Mouse (Mus musculus) kidney, postnatal 14 days (tissue): ENCODE measurements around the gene Pax5.
"Not testable (repeated sequence)": the region's sequence is repeated elsewhere in the genome, so short reads cannot be mapped to it uniquely, and the experiment has no call there.

Source experiments
- DNase-seq: peaks from one replicate; pipeline ENCODE4 v3.0.0; 2022; ENCODE audit warnings: mixed read lengths

The Pax5 gene

DNA sequence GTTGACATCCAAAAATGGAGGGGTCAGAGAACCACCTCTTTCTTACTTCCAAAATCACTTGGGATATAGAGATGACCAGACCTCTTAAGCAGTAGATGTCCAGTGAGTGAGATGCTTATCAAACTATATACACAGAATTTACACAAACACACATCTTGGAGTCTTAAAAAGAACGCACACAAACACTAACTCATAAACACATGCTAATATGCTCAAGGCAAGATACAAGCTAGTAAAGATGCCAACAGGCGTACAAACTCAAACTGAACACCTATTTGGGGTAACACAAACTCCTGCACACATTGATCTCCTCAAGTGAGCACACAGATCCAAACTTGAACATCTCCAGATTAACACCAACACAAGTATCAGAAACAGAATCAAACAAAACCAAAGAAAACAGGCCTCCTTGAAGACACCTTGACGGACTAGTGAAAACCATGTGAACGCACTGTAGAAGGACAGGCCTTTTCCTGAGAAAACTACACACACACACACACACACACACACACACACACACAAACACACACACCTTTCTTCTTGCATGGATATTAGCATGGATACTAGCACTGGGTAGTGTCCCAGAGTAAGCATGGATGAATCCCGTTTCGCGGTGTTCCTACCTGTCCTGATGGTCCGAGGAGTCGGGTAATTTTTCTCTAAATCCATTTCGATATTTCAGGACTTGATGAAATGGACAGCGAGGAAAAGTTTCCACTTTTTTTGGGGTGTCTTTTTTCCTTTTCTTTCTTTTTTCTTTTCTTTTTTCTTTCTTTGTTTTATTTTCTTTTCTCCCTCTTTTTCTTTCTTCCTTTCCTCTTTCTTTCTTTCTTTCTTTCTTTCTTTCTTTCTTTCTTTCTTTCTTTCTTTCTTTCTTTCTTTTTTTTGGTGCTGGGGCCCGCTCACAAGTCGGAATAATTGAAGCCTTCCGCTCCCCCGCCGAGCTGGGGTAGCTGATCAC lies at the start of gene Pax5:
TSS of gene Pax5 (minus strand) at position 748 of the 961 bp plus-strand sequence.
- DNase-seq: no peak

DNA sequence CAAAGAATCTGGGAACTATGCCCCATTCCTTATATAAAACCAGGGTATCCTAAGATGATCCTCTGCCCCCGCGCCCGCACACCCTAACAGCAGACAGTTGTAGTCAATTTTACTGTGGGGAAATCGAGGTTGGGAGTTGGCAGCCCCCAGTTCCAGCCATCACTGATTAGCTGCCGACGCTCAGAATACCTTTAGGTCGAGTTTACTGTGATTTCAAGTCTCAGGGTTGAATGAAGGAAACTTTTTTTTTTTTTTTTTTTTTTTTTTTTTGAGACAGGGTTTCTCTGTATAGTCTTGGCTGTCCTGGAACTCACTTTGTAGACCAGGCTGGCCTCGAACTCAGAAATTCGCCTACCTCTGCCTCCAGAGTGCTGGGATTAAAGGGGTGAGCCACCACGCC lies 46.8 kb upstream of the Pax5 start:
- DNase-seq: not testable (repeated sequence)

DNA sequence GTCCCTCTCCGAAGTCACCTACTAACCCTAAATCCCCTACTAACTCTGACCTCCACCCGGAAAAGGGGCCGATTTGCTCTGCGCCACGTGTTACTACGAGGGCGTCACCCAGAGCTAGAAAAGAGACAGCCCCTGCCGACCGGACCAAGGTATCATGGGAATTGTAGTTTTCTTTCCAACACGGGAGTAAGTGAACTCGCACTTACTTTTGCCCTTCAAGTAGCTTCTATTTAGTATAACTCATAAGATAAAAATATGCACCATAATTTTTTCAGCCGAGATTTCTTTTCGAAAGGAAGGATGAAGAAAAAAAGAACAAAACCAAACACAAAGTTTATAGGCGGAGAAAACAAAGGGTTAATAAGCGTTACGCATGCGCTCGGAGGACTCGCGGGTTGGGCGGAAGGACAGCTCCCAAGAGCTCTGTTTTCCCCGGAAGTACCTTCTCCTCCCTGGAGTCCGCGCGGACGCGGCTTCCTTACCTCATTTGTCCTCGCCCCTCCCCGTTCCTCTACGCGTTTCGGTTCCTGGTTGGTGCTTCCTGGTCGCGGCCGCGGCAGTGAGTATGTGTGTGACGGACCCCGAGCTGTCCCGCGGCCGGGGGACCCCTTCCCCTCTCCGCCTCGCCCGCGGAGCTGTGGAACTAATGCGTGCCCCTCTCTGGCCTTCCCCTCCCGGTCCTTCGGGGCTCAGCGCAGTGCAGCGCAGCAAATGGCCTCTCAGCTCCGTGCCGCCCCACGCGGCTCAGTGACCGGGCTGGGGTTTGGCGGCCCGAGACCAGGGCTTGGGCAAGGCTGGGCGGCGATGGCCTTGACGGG lies 46.1 kb upstream of the Pax5 start:
- DNase-seq: peak; percentile 95

DNA sequence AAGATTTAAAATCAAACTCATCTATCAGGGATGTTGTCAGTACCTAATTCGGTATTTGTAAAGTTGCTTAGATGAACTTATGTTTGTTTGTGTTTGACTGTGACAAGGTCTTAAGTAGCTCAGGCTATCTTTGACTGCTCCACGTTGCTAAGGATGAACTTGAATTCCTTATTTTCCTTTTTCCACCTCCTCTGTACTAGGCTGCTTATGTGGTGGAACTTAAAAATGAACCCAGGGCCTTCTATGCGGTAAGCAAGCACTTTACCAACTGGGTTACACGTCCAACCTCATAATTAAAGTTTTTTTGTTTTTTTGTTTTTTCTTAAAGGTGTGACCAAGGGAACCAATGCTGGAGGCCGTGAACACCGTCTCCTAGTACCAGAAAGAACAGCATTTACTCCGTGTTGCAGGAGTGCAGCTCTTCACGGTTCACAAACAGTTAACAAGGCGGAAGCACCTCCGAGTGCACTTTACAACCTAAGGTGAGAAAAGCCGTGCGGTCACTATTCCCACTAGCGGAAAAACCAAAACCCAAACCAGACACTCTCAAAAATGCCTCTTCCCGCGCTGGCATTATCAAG lies 45.4 kb upstream of the Pax5 start, which contains the start of gene Zcchc7:
TSS of gene Zcchc7 (plus strand) at position 325 of the 581 bp plus-strand sequence.
- no peak for DNase-seq

DNA sequence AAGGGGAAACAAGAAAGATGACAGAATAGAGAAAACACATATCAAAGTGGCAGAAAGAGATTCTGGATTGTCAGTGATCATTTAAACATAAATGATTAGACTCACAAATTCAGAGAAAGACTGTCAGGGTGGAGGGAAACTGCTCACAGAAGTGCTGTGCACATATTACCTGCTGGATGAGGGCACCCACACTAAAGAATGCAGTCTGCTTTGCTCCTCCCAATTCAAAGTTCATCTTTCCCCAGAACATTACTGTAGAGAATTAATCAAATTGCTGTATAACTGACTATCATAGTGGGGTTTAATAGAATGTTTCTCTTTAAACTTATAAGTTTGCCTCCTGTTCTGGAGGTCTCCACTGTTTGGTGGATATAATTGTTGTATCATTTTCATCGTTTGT lies 30.2 kb upstream of the Pax5 start:
- peak; percentile 24 for DNase-seq

DNA sequence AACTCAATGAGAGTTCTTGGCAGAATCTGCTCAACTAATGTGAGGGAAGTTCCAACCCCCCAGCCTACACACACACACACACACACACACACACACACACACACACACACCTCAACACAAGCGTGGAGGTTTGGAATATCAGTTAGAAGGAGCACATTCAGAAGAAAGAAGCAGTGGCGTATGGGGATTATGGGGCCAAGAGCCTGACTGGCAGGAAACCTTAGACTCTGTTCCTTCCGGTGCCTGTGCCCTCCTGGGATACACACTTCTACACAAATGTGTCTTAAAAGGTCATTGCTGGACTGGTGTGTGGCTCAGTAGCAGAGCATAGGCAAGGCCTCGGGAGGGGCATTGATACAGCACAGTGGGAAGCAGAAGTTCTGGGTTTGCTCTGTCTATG lies 10.9 kb upstream of the Pax5 start:
- DNase-seq: no peak

DNA sequence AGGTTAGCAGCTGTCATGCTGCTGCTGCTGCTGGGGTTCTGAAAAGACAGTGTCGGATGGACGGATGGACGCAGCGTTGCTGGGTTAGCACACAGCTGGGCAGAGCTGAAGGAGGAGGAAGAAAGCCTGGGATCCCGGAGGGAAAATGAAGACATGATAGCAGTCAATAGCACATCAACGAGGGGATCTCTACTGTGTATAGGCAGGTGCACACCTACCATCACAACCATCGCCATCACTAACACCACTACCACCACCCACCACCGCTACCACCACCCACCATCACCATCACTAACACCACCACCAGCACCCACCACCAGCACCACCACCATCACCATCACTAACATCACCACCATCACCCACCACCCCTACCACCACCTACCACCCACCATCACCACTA lies 9.8 kb upstream of the Pax5 start:
- no peak for DNase-seq

DNA sequence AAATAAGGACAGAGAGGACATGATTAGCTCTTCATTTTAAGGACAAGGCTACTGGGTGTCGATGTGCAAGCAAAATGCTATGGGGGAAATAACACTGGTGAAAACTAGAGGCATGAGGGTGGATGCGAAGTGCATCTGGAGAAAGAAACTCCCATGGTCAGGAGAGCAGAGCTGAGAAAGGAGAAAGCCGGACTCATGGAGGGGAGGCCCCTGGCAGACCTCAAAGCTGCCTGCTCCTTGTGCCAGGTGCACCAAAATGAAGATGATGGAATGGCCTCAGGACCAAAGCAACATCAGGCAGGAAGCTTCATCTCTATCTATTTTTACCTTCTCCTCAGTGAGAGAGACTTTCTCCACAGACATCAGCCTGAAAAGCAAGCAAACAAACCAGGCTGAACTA lies 7.4 kb upstream of the Pax5 start:
- no peak for DNase-seq

DNA sequence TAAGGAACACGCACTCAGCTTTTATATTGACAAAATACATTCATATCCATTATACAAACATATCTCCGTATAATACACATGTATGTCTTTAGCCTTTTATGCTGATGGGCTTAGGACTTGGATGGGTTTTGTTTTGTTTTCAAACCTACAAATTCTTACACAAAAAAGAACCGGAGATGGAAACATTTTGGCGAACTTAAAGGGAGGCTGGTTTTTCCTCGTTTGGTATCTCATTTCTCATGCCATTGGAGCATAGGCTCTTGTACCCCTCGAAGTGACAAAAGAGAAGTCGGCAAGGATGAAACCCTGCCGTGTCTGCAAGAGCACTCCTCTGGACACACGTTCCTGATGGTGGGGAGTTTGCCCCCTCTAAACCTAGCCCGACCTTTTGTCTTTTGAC lies 6.1 kb upstream of the Pax5 start:
- no peak for DNase-seq

DNA sequence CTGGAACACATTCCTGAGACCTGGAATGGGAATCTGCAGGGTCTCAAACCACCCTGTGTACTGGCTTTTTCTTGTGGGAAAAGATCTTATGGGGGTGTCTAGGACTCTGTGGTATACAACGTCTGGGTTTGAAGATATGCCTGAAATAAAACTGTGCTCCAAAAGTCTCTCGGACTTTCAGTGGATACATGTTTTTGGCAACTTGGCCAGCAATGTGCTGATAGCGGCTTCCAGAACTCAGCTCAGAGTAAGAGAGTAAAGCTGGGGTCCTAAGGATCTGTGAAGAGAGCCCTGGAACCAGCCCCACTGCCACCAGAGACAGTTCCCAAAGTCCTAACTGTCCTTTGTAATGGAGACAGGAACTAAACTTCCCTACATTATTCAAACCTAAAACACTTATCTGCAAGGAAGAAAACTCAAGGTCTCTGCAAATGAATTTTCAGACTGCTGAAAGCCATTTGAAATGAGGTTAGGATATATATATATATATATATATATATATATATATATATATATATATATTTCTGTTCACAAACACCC lies 5.4 kb upstream of the Pax5 start:
- DNase-seq: no peak

DNA sequence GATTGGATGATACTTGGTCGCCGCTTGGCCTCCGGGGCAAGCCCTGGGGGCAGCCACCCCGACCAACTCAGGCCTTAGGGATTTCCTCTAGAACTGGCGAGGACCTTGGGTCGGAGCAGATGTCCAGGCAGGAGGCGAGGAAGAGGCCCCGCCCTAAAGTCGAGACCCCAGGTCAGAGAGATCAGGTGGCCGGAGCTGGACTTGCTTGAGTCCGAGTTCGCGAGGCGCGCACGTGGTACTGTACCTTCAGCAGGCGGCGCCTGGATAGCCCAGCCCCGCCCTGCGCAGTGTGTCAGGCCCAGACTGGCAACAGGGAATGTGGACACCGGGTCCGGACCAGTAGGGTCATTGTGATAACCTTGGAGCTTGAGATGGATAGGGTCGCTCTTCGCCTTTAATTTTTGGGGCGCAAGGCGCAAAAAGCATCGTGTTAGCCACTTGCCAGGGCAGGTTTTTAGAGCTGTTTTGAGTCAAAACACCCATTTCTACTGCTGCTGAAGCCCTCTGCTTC lies 3.9 kb upstream of the Pax5 start:
- no peak for DNase-seq

DNA sequence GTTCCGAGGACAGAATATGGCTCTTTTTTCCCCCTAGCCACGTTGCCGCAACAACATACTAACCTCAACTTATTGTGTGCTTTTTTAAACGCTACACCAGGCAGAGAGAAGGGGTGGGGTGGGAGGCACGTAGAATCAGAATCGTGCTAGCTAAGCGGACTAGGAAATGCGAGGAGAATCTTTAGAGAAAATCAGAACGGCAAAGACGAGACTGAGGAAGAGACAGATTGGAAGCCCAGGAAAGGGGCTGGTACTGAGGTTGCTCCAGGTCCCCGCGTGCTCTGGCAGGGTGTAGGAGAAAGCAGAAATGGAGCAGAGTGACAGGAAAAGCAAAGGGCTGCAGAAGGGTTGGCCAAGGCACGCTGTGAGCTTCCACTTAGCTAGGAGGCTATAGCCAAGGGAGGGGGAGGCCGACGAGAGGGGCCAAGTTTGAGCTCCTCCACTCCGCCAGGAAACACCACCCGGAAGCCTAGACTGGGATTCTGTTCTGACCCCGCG lies 3.3 kb upstream of the Pax5 start:
- no peak for DNase-seq

DNA sequence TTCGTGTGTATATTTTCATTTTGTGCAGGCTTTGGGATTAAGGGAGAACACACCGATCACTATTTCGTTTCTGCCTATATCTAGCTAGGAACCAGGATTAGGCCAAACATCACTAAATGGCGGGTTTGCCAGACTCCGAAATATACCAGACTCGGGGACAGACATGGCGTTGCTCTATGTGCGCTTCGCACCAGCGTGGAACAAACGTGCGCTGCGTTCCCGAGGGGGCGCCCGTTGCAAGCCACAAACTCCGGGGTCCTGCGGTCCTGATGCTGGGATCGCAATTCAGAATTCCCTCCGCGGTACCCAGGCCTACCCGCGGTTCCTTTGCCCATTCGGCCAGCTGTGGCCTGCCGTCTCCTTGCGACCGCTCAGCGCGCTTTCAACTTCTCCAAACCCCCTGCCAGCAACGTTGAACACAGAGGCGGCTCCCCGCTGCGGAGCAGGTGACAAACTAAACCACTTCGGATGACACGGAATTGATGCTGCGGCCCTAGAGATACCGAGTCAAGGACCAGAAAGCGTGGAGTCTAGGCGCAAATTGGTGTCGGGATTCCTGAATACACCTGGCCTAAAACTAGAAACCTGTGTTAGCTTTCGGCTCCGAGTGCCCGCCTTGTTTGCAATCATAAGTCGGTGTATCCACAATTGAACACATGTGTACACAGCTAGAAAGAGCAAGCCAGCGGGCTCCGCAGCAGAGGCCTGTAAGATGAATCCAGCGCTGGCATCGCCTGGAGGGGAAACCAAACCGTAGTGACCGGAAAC lies 2.7 kb upstream of the Pax5 start:
- DNase-seq: no peak

DNA sequence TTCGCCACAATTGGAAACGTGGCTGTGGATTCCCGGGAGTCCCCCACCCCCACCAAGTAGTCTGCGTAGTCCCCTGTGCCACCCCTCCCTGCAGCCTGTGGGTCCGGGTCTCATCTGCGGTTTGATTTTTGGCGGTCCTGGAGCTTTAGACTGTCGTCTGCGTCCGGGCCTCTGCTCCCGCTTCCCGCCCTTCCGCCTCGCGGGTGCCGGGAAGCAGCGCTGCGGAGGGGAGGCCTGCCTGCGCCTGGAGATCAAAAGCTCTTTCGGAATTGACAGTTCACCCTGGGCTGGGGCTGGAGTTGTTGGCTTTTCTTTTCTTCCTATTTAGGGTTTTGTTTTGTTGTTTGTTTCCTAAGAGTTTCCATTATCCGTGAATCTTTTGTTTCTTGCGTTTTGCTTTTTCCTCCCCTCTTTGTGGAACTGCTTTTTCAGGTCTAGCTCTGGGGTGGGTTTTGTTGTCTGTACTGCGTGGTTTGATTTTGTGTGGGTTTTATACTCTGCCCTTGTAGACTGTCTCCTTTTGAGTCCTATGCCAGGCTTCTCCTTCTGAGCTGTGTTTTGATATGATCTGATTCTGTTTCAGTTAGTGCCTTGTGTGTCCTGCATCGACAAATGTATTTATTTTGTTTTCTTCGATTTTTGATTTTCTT lies 1.9 kb upstream of the Pax5 start:
- DNase-seq: no peak

DNA sequence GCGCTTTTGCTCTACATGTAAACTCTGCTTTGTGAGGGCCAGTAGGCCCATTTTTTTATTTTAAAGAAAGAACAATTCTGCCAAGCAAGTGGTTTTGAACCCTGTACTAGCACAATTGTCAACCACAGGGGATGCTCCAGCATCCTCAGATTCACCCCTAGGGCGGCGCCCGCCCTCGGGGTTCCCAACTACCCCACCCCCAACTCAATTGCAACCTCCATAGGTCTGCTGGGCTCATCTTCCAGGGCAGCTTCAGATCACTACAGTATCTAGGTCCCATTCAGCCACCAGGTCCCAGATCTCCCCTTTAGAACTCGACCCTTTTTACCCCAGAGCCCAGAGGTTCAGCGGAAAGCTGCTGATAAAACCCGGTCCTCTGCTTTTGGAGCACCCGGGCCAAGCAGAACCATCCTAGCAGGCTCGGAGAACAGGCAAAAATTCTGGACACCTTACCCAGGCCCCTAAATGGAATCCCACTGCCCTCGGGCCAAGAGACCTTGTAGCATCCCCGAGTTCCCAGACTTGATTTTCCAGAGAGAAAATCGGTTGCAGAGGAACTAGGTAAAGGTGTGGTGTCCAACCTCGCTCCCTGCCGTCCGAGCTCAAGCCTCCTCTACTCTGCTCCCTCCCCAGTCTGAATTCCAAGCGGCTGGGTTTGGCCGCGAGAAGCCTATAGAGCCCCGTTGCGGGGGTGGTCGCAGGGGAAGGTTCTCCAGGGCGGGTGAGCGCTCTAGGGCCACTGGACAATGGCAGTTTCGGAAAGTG lies 1.0 kb upstream of the Pax5 start:
- no peak for DNase-seq

DNA sequence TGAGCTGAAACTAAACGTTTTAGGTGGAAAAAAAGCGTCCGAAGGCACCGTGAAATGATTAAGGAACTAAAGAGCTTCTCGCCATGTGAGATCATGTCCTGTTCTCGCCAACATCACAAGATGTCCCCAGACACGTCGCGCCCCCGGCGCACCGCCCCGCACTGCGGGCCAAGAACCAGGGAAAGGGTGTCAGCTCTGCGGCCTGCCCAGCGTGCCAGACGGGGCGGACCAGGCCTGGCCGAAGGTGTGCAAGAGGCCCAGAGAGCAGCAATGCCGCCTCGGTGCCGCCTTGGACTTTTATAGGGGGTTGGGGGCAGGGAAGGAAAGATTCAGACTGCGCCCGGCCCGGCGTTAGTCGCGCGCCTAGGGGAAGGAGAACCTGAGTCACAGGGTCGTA lies 412 bp upstream of the Pax5 start:
- DNase-seq: no peak

DNA sequence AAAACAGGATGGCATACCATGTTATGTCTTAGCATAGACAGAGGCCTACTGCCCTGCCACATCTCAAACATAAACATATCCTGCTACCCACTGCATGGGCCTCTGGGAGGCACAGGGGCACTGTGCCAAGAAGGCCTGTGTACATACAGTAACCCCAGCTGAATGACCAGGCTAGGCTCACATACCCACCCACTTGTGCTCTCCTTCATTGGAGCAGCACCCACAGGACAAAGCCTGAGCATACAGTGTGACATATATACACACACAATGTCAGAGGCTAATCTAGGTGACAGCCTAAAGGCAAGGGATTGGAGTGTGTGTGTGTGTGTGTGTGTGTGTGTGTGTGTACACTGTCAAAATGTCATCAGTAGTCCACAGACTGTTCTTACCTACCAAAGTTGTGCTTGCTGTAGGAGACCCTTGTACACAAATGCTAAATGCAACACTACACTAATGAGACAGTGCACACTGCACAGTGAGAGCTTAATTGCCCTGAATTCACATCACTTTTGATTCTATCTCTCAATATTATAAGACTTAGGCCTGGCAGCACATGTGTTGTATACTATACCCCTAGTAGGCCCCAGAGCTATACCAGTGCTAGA lies 1.1 kb downstream of the Pax5 start:
- DNase-seq: no peak

DNA sequence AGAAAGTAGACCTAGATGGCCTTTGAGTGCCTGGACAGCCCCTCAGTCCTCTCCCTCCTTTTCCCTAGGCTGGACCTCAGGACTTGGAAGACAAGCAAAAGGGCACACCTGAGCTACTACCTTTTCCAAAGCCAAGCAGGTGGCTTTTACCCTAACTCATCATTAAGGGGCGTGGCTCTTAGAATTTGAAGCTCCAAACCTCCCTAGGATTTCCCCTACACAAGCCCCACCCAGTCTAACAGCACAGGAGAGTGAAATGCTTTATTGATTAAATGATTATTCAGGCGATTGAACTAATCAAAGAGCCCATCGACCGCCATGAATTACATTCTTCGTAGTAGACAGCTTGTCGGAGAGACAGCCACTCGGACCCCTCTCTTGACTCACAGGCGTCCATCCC lies 2.0 kb downstream of the Pax5 start:
- DNase-seq: no peak

DNA sequence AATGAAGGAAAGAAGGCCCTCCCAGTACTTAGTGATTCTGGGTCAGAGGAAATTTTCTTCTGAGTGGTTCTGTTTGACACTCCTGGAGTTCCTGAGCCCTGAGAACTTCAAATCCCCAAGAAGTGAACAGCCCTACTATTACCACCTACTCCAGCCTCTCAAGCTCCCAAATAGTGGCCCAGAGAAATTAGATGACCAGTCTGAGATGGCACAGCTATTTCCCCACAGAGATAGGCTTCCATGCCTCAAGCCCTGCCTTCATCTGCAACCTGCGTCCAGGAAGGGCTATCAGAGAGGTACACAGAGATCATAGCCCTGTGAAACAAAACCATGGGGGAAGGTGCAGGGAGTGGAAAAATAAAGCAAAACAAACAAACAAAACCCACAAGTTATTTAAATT lies 3.4 kb downstream of the Pax5 start:
- no peak for DNase-seq

DNA sequence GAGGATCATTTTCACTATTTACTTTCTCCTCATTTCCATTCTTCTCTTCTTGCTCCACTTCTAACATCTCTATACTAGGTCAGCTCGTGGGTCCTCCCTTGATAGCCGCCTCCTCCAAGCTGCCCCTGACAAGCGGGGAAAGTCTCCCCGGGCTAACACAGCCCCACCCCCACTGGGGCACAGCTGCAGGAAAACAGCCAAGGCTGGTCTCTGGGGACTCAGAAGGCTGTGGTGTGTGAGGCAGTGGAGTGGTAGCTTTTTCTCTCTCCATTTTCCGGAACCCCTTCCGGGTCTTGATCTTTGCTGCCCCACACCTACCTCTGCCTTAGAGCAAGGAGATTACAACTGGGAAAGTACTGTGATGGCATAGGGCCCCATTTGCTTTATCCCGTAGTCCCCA lies 4.3 kb downstream of the Pax5 start:
- DNase-seq: no peak
